Mouse (Mus musculus): ENCODE results near the gene Bcl11a. TPM values are rescaled to one million over a fixed set of nuclear protein-coding genes. Genes with fewer than 3 reads are reported as not detected.

The Bcl11a gene
- total RNA-seq, 2 experiments from 2014 or later, result 94.7 to 104 TPM

DNA sequence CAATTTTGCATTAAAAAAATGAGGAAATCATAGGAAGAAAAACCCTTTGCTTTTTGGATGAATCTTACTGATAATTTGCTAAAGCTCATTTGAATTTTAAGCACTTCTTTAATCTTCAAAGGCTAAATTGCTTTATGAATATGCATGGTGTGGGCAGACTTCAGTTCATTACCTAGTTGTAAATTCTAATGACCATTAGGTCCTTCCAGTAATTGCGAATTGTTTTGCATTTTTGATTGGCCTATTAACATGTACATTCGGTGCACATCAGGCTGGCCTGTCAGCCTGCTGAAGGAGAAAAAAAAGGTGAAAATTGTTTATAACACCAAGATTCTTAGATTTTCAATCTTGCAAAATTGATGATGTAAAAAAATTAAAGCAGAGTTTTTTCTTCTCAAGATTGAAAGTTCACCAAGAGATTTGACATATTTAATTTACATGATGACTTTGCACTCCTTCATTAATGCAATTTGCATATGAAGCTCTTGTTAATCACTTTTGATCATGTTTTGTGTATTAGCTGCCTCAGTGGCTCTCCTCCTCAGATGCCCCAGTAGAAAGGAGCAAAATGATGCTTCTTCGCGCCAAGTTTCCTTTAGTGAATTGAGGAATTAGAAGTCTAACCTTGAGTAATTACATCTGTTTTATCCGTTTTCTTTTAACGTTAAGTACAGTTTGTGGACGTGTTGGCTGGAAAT lies 17.9 kb downstream of the Bcl11a start:
- intact Hi-C loops (cut with DNase I), result no loop called here
- no peak for DNase-seq (ENCODE audit: low spot score in 2 of 2)

DNA sequence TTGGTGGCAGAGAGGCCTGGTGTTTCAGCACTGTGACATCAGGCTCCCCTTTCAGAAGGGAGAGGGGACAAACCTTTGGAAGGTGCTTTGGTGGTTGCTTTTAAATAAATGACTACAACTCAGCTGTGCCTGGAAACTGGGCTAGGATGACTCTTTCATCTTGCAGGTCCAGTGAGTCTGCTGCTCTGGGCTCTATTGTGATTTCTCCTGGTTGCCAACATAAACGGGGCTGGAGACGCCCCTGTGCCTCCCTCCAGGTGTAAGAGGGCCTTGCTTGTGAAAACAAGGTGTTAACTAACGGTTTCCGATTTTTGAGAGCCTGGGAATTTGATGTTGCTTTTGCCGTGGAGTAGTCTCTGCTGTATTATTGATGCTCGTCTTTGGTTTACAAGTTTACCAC lies 18.6 kb downstream of the Bcl11a start:
- DNase-seq (ENCODE audit: low spot score in 2 of 2), result no peak
- intact Hi-C loops (cut with DNase I), result no loop called here

DNA sequence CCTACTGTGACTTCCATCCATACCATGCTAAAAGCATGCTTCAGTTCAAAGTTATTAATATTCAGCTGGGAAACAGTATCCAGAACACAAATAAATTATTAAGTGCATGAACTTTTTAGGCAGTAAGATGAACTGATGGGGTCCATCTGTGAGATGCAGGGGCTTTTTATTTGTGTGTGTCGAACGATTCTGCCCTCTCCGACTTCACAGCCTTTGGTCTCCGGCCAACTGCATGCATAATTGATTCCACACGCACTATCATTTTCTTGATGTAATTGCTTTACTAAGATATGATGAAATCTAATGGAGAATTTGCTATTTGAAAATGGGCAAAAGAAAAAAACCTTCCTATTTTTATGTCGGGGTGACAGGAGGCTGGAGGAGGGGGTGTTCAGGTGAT lies 19.2 kb downstream of the Bcl11a start:
- no peak for DNase-seq (ENCODE audit: low spot score in 2 of 2)

DNA sequence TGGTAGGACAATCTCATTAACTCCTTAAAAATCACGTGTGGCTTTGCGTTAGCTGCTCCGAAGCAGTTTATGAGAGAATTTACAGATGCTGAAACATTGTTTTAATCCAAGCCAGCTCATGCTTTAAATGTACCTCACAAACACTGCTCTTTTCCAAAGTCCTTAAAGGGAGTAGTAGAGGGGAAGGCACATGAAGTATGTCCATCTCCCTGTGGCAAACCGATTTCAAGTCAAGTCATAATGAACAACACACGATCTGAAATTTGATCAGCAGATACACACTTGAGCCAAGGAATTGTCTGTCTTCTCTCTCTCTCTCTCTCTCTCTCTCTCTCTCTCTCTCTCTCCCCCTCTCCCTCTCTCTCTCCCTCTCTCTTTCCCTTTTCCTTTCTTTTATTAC lies 20.2 kb downstream of the Bcl11a start:
- DNase-seq (ENCODE audit: low spot score in 2 of 2), result no peak
- intact Hi-C loops (cut with DNase I), result no loop called here

More for the DNA sequence above, 19.2 kb downstream of the Bcl11a start:
- intact Hi-C loops (cut with DNase I), result no loop called here

DNA sequence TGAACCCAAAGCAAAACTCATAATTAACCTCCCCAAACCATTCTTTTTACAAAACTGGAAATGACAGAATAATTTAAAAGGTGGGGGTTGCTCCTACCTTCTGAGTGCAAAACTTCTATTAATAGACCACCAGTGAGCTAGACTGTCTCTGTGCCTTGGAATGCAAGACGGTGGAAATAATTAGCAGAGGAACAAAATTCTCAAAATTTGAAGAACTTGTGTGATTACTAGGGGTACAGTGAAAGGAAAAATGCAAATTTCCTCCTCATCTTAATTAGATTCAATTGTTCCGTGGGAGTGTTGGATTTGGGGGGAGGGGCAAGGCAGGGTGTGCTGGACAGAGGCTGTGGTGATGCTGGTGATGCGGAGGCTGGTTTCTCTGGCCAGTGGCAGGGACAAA lies 20.8 kb downstream of the Bcl11a start:
- intact Hi-C loops (cut with DNase I), result no loop called here
- DNase-seq (ENCODE audit: low spot score in 2 of 2), result no peak

DNA sequence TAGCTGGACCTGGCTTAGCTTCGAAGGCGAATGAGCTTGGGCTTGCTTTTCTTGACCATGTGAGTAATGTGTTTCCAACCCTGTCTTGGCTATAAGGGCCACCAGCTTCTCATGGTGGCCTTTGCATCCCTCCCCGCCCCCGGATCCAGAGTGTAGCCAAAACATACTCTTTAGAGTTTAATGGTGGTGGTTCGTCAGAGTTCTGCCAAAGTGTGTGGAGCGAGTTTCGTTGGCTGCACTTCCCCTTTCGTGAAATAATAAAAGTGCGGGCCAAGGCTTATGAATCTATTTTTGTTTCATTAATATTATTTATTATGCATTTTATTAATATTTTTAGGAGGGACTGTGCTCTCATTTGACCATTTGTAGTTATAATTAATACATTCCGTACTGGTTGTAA lies 21.4 kb downstream of the Bcl11a start:
- DNase-seq (ENCODE audit: low spot score in 2 of 2), result no peak
- intact Hi-C loops (cut with DNase I), result no loop called here

DNA sequence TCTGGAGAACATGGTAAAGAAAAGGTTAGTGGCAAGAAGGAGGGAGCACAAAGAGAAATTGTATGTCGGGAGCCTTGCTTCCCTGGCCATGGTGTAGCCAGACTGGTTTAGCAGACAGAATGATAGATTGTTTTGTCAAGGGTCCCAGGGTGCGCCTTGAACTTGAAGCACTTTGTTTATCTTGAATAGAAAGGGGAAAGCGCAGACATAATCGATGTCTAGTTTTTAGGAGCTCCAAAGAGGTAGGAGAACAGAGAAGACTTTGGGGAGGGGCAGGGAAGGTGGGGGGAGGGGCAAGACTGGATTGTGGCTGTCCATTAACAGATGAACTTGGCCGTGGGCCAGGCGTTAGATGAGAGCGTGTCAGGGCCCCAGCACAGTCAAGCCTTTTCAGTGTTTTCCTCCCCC lies 22.0 kb downstream of the Bcl11a start:
- intact Hi-C loops (cut with DNase I), result no loop called here

DNA sequence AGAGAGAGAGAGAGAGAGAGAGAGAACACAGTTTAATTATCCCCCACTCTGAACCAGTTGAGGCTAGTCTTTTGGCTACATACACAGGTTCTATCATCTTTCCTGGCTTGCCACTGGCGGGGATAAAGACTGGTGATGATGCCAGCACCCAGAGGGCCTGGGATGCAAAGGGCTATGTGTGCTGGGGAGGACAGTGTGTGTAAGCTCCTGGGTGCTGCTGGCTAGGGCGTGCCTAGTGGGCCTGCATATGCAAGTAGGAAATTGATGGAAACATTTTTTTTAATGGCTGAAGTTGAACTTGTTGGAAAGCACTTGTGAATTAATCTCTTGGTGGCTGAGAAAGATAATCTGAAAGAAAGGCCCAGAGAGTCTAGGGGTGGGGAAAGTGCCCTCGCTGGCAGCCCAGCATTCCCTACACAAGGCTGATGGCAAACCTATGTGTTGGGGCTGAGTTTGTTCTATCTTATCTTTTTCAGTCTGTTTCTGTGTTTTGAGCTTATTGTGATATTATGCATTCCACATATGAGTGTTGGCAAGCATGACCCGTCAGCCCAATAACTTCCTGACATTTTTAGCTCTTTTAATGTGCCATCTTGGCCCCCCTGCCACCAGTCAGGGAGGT lies 22.7 kb downstream of the Bcl11a start:
- intact Hi-C loops (cut with DNase I), result no loop called here
- no peak for DNase-seq (ENCODE audit: low spot score in 2 of 2)

More for the DNA sequence above, 22.0 kb downstream of the Bcl11a start:
- DNase-seq (ENCODE audit: low spot score in 2 of 2), result no peak

DNA sequence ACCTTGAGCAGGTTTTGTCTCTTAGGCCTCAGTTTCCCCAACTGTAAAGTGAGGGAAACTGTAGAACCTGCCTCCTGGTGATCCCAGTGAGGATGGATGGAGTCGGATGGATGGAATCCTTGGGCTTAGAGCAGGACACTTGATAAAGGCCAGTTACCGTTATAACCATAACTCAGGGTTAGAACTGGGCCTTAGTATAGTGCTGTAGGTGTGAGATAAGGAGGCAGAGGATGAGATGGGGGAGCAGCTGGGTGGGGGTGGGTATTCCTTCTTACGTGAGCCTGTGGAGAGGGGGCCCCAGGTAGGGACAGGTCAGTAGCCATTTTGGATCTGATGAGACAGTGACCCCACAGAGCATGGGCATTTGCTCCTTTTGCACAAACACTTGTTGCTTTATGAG lies 23.8 kb downstream of the Bcl11a start:
- no peak for DNase-seq (ENCODE audit: low spot score in 2 of 2)
- intact Hi-C loops (cut with DNase I), result no loop called here

DNA sequence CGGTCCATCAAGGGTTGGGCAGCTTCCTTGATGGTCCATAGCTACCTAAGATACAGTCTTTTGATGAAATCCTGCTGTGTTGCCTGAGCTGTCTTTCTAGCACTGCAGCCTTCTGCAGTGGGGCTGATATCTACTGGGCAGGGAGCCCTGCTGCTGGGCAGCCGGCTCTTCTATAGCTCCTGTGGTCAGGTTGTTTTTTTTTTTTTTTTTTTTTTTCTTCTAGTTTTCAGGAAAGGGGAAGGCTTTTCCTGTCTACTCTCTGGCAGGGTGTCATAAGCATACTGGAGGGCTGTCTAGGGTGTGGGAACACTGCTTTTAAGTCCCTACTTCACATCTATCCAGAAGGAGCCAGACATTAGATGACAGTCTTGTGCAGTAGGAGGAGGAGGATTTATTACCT lies 24.5 kb downstream of the Bcl11a start:
- intact Hi-C loops (cut with DNase I), result no loop called here

DNA sequence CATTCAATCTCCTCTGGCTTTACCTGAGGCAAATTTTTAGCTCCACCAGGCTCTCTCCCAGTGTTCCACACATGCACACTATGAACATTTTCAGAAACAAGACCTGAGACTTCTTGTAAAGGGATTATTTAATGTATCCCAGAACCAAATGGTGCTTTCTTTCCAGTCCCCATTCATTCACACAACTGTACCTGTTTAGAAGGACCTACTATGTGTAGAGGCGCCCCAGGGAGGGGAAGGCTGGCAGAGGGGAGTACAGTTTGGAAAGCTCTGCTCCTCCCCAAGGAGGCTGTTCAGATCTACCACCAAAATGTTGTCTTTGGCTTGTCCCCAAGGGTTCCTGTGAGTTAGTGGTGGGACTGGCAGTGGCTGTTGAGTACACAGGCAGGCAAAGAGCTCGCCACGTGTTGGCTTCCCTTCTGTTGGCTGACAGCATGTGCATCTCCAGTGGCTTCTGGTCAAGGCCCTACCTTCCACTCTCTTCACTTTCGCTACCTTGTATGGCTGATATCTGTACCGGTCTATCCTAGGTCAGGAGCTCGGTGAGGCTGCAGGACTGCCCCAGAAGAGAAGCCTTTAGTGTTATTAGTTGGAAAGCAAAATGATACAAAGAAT lies 25.4 kb downstream of the Bcl11a start:
- intact Hi-C loops (cut with DNase I), result no loop called here
- DNase-seq (ENCODE audit: low spot score in 2 of 2), result no peak

More for the DNA sequence above, 24.5 kb downstream of the Bcl11a start:
- no peak for DNase-seq (ENCODE audit: low spot score in 2 of 2)

DNA sequence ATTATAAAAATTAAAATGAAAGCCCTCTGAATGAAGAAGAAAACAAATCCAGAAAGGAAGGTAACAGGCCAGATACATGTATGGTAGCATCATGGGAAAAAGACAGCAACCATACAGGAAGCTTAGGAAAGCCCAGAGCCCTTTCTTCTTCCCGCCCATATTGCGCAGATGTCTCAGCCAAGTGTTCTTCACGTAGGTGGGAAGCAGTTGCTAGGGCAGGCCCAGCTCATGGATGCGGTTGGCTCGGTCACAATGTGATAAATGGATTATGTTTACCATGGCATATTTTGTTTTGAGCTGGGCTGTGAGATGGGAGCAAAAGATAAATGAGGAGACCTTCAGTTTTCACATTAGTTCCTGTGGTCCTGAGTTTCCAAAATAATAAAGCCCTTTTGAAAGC lies 29.6 kb downstream of the Bcl11a start:
- intact Hi-C loops (cut with DNase I), result loop anchor here (5.0 kb wide), 1 partner anchor 35 kb away; no protein-coding TSS in a partner anchor
- peak in 1 of 2 experiments; percentile 59 for DNase-seq (ENCODE audit: low spot score in 2 of 2)

DNA sequence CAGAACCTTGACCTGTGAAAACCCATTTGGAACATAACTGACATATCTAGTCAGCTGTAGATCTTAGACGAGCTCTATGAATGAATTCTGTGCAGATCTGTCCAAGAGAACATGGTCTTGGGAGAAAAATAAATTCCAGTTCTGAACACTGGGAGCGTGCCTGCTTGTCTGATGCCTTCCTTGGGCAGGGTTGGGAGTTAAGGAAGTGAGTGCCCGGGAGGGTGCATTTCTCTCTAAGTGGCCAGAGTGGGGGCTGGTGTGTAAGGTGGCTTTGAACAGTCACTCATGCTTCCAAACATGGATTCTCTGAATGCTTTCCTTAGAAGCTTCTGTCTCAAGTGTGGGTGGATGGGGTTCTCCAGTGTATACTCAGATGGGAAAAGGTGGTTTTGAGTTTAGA lies 31.1 kb downstream of the Bcl11a start:
- intact Hi-C loops (cut with DNase I), result loop anchor here (5.0 kb wide), 1 partner anchor 33 kb away; no protein-coding TSS in a partner anchor
- DNase-seq (ENCODE audit: low spot score in 2 of 2), result no peak

DNA sequence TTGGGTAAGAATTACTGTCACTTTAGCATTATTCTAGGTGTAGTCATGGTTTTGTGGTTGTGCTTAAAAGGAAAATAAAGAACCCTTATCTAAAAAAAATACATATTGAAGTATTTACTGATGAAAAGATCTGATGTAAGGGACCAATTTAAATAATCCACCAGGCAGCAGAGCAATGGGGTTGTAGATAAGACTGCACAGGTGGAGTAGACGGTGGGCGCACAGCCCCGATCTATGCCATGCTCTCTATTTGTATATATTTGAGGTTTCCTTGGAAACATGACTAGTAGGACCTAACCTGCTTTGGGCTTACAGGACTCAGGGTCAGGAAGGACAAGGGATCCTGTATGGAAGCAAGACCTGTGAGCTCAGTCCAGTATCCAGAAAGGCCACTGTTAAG lies 31.5 kb downstream of the Bcl11a start:
- no peak for DNase-seq (ENCODE audit: low spot score in 2 of 2)
- intact Hi-C loops (cut with DNase I), result loop anchor here (5.0 kb wide), 1 partner anchor 33 kb away; no protein-coding TSS in a partner anchor

DNA sequence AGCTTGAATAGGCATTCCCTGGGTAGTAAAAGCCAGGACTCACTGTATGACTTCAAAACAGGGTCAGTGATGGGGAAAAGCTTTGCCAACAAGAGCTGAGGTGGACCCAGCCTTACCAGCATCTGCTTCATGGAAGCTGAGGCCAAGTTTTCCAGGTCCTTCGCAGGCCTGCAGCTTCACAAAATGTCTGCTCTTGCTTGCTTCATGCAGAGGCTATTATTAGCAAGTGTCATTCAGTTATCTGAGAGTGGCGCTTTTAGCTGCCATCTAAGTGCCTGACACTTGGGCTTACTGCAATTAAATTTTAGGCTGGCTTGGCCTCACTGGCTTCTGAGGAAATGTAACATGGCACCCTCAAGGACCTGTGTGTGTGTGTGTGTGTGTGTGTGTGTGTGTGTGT lies 32.3 kb downstream of the Bcl11a start:
- no peak for DNase-seq (ENCODE audit: low spot score in 2 of 2)
- intact Hi-C loops (cut with DNase I), result no loop called here

DNA sequence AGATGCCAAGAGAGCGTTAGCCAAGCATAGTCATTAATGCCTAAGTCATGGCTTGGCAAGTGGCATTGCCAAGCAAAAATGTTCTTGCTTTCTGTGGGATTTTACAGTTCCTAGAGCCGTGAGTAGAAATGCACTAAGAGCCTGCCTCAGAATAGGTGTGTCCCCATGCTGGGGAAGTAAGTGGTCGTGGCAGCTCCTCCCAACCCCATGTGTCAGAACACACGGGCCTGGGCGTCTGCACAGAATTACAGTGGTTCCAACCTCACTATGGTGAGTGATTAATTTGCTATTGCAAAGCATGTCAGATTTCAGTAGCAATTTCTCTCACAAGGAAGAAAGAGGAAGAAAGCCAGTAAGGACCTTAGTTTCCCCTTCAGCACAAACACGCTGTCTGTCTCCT lies 33.9 kb downstream of the Bcl11a start:
- no peak for DNase-seq (ENCODE audit: low spot score in 2 of 2)
- intact Hi-C loops (cut with DNase I), result no loop called here

DNA sequence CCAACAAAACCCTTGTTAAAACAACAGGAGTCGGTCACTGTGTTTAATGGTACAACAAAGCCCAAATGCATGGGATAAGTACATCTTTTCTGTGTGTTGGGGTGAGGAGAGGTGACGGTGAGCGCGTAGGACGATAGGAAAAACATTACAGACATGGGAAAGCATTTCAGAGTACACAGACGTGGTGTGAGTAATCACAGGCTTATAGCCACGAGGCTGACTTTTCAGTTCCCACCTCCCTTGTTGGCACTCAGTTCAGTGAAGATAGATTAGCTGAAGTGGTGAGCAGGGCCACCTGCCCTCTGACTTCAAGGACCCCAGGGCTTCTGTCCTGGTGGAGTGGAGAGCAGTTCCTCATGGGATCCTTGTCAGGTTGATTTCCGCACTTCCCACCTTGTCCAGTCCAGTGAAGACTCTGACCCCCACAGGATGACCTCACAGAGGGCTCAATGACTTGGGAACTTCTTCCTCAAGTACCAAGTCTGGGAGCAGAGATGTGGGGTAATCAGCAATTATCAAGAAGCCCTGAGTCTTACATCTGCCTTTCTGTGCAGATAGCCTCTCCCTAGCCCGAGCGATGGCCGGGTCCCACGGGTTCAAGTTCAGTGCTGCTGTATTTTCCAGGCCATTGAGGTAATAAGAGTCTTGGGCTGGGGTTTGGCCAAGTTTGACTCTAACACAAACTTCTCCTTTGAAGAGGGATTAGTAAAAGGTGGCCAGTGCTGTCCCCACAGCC lies 37.3 kb downstream of the Bcl11a start:
- no peak for DNase-seq (ENCODE audit: low spot score in 2 of 2)
- intact Hi-C loops (cut with DNase I), result no loop called here

DNA sequence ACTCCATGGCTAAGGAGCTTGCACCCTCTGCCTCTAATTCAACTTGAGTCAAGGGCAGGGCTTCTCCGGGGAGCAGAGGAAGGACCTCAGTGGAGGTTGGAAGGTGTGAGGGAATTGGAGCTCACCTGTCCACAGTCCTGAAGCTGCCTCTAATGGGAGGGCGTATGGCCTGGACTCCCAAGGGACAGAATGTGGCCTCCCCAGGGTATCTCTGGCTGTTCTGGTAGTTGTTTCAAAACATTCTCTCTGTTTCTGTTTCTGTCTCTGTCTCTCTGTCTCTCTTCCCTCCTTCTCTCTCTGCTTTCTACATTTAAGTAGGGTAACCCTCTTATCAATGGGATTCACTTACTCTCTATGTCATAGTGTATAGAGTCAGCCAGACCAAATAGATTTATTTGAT lies 38.2 kb downstream of the Bcl11a start:
- intact Hi-C loops (cut with DNase I), result no loop called here
- DNase-seq (ENCODE audit: low spot score in 2 of 2), result no peak

DNA sequence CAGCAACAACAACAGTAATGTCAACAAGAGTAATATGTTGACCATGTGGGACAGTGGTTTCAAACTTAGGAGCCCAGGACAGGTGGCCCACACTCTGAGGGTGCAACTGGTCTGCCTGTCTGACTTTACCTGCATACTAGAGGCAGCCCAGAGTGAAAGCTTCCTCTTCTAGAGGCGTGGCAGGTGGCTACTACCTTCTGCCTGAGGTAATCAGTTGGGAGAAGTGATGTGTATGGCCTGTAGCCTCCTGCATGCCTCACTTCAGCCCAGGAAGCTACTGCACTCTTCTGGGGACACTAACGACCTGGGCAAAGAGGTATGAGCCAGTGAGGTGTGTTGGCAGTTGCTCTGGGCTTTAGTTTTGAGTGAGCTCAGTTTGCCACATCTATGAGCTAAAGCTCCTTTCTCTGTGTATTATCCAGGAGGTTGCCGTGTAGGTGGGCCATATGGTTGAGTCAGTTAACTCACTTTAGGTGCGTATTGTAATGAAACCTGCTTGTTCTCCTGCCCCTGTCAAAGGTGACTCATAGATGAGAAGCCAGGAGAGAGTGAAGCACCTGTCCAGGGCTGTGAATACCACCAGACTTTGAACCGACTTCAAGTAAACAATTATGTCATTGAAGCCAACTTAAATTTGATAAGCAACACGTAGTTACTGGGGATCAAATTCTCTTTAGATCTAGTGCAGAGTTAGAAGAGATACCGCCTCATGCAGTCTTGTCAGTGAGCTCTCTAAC lies 38.9 kb downstream of the Bcl11a start:
- intact Hi-C loops (cut with DNase I), result no loop called here
- no peak for DNase-seq (ENCODE audit: low spot score in 2 of 2)

DNA sequence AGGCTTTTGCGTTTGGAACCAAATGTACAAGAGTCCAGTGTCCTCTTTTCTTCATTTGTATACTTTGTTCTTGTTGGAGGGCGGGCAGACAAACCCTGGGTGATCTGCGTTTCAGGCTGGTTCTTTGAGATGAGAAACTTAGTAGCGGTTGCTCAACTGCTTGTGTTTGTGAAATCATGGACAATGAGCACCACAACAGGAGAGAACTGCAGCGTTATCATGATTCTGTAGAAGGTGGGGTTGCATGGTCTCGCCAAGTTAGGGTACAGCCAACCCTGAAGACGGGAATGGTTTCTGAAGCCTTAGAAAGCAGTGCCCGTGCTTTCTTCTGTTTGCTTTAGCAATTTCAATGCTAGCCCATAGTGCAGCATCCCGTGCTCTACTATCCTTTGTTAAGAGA lies 43.3 kb downstream of the Bcl11a start:
- intact Hi-C loops (cut with DNase I), result no loop called here
- no peak for DNase-seq (ENCODE audit: low spot score in 2 of 2)
